Mouse (Mus musculus) induced T-regulatory cell, adult 2 months (primary cell): ENCODE measurements at regions not wholly inside any gene's neighbourhood (a gene's known extent, or its start where the extent isn't known, plus 50 kb on each side); places are given as distances from the start of the nearest gene placed in this dataset.

ENCODE experiments used
- DNase-seq: peaks from one replicate; pipeline ENCODE4 v3.0.0-alpha.2; 2012; ENCODE audit warnings: low read depth

DNA sequence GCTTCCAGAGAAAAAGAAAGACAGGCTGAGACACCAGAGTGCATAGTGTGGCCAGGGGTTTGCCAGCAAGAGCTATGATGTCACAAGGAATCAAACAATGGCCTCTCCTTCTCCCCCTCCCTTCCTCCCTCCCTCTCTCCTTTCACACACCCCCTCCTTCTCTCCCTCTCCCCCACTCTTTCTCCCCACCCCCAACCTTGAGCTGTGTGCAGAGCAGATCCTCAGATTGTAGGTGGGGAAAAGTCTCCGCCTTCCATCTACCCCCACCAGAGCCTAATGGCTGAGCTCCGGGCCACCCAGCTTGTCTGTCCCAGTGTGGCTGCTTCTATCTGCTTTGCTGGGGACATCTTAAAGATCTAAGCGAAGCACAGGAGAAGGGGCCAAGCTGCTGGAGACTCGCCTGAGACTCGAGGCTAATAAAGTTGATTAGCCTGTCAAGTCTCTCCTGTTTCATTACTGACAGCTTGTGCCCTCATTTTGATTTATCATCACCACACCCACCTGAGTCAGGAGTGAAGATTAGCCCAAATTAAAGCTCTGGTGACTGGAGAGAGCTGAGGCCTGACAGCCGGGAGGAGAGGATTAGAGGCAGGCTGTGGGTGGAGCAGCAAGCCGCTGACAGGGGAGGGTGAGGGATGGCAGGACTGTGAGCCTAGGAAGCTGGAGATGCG, 272.8 kb downstream of the Cbln1 start:
- no peak for DNase-seq

DNA sequence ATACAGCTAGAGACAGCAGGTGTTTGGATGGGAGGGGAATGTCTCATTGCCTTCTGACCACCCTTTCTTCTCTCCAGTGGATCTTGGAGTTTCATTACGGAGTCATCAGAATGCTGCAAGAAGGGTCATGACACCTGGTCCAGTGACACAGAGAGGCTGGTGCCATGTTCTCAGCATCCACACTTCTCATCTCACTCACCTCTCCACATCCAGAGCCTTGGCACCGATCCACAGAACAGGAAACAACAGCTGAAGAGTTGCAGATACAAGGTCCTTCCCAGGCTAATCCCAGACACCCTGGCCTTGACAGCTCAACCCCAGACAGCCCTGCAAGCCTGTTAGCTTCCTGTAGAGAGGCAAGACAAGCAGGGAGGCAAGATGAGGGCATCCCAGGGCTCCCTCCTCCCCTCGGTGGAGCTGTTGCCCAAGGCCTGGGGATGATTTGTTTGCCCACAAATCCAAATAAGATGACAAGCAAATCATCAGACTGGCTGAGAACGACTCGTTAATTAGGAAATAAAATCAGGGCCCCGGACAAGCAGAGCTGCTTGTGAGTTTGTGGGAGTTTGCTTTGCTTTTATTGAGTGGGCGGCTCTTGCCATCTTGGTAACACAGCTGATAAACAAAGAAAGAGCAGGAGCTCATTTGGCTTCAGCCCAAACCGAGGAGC, 274.4 kb downstream of the Cbln1 start:
- DNase-seq = no peak

DNA sequence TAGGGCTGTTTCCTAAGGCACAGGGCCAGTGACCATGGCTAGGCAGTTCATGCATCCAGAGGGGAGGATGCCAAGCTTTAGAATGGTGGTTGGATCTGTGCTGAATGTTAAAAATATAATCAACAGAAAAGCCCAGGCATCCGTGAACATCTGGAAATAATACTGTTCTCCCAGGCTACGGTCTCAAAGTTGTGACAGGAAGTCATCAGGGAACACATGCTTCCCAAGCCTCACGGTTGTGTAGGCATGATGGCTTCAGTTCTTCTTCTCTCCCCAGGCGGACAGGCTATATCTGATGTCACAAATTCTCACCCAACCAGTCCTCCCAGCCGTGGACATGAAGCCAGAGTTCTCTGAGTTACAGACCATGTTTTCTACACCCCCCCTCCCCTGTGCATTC, 275.4 kb downstream of the Cbln1 start:
- no peak for DNase-seq

DNA sequence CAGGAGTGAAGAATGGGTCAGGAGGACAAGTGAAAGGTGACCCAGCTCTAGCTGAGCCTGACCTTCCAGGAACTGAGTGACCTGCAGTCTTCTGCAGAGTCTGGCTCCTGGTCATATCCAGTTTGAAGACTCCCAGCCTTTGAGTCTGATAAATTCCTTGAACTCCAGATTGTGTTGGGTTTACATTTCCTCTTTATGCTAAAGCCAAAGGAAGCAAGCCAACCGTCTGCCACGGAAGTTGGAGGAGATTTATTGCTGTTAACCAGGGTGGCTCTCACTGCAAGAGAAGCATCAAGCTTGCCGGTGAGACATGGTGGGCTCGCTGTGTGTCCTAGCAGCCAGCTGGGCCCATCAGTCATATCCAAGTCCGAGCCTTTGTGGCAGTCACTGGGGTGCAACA, 276.4 kb downstream of the Cbln1 start:
- DNase-seq = no peak

DNA sequence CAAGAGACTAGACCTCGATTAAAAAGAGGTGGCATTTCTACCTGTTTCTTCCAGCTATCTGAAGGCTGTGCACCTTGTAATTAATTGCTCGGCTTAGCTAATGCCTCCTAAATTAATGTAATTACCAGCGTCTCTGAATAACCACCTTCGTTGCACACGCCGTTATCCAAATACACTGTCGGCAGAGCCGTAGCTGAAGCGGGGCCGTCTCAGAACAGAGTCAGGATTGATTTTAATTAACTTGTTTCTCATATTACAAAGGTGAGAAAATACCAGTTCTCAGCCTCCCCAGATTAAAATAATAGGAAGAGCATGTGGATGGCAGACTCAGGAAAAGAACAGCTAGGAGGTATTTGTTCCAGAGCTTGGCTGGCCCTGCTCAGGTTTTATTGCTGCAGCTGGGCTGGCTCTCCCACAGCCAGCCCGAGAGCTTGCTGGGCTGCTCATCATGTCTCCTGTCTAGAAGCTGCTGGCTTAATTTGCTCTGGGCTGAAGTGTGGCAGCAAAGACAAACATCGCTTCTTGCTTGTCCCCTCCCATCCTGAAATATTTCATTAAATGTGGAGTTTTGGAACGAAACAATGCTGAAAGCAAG, 282.5 kb downstream of the Cbln1 start:
- no peak for DNase-seq

DNA sequence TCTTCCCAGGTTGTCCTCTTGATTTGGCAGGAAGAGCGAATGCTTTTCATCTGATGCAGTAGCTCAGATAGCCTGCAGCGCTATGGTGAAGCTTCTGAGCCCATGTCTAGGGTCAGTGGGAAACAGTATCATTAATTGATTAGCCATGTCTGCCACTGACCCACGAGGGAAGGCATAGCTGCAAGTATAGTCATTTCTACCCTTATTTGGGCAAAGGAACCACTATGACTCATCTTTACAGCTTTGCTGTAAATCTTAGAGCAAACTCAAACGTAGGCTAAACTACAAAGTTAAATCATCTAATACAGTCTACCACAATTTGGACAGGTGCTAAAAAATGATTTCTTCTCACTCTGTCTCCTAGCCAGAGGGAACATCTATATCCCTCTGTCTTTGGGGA, 289.5 kb downstream of the Cbln1 start:
- DNase-seq = no peak

DNA sequence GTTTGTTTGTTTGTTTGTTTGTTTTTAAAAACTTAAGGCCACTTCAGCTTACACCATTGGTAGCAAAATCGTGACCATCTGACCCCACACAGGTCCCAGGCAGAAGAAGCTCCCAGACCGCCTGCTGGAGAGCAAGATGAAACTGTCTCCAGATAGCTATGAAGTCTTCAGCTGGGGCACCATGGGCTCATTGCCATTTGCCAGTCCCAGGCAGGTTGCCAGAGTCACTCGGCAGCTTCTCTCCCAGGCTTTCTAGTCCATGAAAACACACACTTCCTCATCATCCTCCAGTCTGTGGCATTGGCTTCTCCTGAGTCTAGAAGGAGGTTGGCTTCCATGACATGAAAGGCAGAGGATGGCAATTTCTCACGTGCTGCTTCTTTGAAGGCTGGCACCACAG, 293.5 kb upstream of the N4bp1 start:
- DNase-seq = no peak

DNA sequence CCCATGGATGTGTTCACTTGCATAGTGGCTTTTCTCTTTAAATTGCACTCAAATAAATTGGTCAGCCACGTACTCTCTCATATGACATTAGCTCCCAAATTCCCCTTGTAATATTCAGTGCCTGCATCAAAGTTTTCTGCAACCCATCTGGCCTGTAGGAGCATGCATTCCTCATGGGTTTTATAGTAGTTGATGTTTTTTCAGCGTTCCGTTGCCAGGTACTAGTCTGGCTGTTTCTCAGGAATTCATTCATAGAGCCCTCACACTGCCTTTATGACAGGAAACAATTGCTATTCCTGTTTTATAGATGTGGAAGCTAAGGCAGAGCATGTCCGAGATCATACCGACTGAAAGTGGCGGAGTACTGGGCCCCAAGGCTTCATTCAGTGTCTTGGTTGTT, 292.6 kb upstream of the N4bp1 start:
- no peak for DNase-seq

DNA sequence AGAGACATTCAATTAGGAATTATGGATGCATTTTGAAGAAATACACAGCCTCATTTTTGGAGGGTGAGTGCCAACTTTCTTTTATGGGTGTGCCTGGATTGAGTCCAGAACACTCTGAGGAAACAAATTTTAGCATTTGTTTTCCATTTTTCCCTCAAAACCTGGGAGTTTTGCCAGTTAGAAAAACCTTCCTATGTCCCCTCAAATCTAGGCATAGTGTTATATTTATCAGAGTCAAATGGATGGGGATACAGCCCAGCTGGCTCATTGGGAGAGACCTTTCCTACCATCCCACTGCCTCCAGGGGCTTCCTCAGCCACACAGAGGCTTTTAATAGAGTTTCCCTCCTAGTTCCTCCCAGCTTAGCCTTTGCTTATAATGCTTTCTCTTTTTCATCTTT, 290.0 kb upstream of the N4bp1 start:
- DNase-seq = no peak

DNA sequence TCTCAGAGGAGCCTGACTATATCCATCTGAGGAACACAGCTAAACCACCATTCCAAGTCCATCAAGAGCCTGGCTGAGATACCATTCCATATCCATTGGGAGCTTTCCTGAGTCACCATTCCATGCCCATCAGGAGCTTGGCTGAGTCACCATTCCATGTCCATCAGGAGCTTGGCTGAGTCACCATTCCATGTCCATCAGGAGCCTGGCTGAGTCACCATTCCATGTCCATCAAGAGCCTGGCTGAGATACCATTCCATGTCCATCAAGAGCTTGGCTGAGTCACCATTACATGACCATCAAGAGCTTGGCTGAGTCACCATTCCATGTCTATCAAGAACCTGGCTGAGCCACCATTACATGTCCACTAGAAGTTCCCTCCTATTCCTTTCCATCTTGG, 288.7 kb upstream of the N4bp1 start:
- DNase-seq = no peak

DNA sequence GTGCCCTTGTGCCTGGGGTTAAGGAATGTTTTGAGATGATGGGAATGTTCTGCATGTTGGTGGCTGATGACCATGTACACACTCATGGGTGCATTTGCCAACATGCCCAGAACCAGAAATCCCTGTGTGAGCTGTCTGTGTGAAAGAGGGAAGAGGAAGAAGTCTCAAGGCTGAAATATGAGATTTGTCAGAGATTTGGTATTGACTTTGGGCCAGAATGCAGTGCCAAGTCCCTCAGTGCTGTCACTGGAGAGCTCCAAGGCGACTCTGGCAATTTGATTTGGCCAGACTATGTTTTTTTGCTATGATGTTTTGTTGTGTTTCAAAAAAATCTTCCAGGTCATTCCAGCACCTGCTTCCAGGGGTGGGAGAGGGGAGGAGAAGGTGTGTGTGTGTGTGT, 281.7 kb upstream of the N4bp1 start:
- DNase-seq = no peak

DNA sequence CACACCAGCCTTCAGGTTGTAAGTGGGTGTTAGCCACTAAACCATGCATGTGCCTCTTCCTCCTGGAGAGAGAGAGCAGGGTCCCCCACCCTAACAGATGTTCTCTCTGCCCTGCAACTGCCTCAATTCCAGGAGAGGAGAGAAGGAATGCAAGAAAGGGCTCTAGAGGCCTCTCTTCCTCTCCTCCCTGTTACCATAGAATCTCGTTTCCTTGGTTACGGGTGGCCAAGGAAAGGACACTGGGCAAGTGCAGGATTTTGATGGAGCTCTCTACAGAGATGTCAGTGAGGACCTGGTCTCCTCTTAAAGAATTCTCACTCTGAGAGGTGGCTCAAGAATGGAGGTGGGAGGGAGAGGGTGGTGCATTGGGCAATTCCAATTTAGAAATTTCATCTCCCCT, 275.4 kb upstream of the N4bp1 start:
- no peak for DNase-seq

DNA sequence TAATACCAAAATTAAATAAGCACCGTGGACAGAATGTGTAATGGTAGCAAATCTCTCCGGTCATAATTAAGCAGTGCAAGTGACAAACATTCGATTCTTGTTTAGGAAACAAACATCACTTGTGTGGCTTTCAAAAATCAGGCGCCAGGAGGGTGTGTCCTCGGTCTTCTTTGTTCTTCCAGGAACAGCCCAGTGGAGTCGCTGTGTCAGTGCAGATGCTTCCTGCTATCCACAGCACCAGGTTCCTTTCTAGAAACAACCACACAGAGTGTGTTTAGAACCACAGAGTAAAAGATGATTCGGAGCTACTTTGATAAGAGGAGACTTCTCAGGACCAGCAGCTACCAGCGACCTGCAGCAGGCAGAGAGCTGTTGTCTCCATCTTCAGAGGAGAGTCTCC, 273.3 kb upstream of the N4bp1 start:
- no peak for DNase-seq

DNA sequence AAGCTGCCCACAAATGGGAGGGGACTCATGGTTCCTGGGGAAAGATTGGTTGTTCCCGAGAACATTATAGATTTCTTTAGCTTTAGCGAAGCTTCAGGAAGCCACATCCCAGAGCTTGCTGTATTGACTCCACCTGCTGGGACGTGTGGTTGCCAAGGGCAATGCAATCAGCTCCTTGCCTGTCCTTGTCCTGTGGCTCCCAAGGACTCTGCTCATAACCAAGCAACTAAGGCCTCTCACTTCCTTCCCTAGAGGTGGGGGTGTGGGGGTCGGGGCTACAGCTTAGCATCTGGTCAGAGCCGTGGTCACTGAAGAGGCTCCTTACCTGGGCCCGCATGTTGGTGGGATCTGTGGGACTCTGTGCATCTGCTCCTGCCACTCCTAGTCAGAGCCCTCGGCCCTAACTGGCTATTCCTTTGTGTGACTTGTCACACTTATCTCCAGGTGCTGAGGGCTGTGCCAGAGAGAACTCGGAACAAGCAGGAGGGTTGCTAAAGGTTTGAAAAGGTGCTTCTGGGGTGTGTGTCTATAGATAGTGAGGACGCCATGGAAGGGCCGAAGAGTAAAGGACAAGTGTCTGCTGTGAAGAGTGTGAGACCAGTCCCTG, 270.9 kb upstream of the N4bp1 start:
- DNase-seq = no peak

DNA sequence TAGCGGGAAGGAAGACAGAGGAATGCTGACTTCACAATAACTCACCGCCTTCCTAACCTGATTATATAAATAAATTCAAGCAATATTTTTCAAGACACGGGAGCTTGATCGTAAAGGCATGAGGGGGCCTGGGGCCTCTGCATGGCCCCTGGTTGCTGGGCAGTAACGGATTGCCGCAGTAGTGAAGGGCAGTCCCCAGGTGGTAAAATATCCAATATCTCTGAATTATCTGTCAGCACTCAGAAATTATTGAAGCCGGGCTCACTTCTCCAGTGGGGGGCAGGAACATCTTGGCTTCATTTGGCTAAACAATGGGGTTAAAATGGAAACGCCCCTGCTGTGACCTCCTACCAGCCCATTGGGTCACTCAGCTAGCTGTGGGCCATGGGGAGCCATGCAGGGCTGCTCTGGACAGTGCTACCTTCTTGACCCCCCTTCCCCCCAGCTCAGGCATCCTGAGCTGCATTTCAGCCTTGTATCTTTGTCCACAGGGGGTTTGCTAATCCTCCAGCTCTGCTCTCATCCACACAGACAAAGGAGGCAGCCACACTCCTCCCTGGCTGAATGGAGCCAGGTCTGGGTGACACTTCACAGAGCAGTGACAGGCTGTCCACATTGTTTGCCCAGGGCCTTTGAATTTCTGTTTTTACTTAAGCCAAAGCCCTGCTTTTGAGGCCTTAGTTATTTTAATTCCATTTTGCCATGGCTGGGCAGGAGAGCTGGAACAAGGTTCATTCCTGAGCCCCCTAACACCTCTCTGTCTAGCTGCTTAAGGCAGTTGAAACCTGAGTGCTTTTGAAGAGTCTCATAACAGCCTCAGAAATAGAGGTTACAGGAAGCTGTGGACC, 267.2 kb upstream of the N4bp1 start:
- DNase-seq = no peak

DNA sequence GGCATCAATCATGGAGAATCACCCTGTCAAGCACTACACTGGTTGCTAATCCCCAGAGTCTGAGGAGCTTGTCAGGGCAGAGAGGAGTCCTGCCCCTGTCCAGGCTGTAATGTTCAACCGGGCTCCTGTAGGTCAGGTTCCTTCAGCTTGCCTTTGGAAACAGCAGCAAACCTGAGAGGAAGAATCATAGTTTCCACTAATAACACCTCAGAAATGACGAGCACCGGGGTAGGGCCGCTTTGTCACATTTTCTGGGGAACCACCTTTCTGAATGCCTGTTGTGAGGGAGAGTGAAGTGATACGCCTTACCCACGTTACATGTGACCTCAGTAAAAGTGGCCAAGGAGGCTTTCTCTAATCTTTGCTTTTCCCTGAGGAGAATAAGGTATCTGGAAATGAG, 263.8 kb upstream of the N4bp1 start:
- DNase-seq = no peak

DNA sequence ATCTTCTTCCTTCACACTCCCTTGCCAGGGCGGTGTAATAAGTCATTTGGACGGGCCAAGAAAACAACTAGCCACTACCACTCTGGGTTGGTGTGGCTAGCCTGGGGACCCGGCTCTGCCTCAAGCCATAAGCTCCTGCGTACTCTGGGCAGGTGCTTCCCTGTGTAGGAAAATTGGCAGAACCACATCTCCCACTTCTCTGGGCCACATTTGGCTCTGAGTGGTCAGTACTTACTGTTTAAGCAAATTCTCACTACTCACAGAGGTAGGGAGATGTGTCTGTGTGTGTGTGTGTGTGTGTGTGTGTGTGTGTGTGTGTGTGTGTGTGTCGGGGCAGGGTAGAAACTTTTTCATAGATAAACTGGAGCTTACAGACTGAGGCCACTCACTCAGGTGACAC, 262.6 kb upstream of the N4bp1 start:
- DNase-seq = no peak

DNA sequence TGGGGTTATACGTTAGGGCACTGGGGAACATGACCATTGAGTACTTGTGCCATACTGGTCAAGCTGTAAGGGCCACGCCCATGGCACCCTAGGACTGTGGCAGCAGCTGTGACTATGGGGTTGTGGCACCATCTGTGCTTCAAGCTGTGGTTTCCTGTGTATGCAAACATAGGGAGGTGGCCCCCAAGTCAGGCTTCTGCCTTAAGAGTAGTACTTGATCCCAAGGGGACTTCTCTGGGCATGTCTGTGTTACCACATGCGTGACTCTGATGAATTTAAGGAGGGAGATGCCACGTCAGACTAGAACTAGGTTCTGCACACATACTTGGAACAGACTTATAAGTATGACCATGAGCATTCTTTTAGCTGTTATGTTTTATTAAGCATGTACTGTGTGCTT, 252.4 kb upstream of the N4bp1 start:
- DNase-seq = no peak

DNA sequence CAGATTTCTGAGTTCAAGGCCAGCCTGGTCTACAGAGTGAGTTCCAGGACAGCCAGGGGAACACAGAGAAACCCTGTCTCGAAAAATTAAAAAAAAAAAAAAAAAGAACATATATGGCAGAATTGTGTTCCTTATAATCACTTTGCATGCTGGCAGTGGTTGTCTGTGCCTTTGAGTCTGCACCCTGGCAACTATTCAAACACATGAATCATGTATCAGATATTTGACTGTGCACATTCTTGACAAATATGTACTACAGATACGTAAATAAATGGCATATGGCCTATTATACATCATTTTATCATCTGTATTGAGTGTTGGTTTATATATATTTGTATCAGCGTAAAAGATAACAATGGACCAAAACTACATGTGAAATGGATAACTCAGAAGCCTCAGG, 246.7 kb upstream of the N4bp1 start:
- no peak for DNase-seq

DNA sequence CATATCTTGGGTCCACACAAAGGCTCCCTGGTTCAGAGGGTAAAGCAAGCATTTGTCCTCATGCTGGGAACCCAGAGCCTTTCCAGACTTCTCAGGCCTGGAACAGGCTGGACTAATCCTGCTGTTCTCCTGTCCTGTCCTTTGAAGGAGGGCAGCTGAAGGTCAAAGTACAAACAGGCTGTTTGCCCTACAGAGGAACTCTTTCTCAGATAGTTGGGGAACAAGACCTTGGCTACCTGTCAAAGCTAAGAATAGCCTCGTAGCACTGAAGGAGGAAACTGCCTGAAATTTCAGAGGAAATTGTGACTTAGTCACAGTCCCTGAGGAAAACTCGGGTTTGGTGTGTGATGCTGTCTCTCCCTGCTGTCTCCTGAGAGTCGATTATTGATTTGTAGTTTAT, 245.6 kb upstream of the N4bp1 start:
- DNase-seq = no peak

DNA sequence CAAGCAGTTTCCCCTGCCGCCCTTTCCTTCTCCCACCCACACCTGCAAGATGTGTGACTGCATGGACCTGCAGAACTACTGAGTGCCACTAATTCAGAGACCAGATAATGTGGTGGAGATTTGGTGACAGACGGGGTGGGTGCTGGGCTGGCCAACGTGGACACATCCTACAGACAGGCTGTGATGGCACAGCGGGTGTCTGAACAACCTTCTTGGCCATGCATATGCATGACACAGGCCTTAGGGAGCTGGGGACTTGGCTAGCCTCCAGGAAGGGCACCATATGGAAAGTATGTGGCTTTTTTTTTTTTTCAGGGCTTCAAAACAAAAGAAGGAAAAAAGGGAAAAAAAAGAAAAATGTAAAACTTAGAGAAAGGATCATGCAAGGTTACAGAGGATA, 243.5 kb upstream of the N4bp1 start:
- DNase-seq = no peak

DNA sequence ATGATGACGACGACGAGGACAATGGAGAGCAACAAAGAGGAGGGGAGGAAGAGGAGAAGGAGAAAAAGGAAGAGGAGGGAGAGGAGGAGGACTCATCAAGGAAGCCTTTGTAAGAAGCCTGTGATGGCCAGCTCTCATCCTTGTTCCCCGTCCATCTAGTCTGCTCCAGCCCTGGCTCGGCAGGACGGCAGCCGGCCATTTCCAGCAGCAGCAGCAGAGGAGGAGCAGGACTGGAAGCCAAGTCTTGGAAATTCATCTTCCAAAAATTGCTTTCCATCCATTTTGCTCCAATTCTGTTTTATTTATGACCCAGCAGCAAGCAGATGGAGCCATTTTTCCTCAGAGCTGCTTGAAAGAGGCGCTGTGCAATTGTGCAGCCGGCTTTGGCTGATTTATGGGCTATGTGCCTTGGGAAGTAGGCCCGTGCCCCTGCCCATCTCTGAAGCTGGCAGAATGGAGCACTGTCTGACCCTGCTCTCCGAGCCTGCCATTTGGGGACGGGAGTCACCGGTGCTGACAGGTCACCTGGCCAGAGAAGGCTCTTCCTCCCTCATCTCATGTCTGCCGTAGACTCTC, 231.2 kb upstream of the N4bp1 start:
- no peak for DNase-seq
